Mouse (Mus musculus) retina, embryonic 14.5 days (tissue): ENCODE measurements around the gene Fam173a.

ENCODE experiments used
- DNase-seq: peaks from one replicate; pipeline ENCODE4 v3.0.0-alpha.2; 2015; ENCODE audit warnings: low spot score

Gene Fam173a

GRCm38 (mm10) chr17:25796951-25797369 is 4.3 kb upstream of the Fam173a start, which contains the start of gene Metrn:
TSS of gene Metrn (minus strand) at chr17:25797136.
- peak; percentile 93 for DNase-seq

GRCm38 (mm10) chr17:25796211-25796771 is 3.6 kb upstream of the Fam173a start:
- no peak for DNase-seq

- peak; percentile 86 for DNase-seq
Observed at GRCm38 (mm10) chr17:25795609-25796092, 3.0 kb upstream of the Fam173a start, which contains the start of gene AC134908.4. TSS of gene AC134908.4 (minus strand) at chr17:25795659.

- DNase-seq, result no peak
Observed at GRCm38 (mm10) chr17:25794998-25795397, 2.3 kb upstream of the Fam173a start.

GRCm38 (mm10) chr17:25794197-25794596 is 1.5 kb upstream of the Fam173a start:
- no peak for DNase-seq

GRCm38 (mm10) chr17:25791843-25792527 is 716 bp downstream of the Fam173a start:
- DNase-seq, result peak; percentile 86

- DNase-seq, result peak; percentile 32
Observed at GRCm38 (mm10) chr17:25791320-25791842, 1.3 kb downstream of the Fam173a start.

GRCm38 (mm10) chr17:25786781-25787504 is 5.8 kb downstream of the Fam173a start:
- no peak for DNase-seq

- DNase-seq, result no peak
Observed at GRCm38 (mm10) chr17:25786280-25786679, 6.4 kb downstream of the Fam173a start, which contains the start of gene Ccdc78. TSS of gene Ccdc78 (plus strand) at chr17:25786580.

GRCm38 (mm10) chr17:25785281-25785745 is 7.4 kb downstream of the Fam173a start, which contains the start of gene Haghl:
TSS of gene Haghl (minus strand) at chr17:25785673.
- peak; percentile 99 for DNase-seq

- no peak for DNase-seq
Observed at GRCm38 (mm10) chr17:25783861-25784574, 8.7 kb downstream of the Fam173a start.

GRCm38 (mm10) chr17:25783086-25783485 is 9.6 kb downstream of the Fam173a start:
- DNase-seq, result no peak

GRCm38 (mm10) chr17:25781339-25781738 is 11.4 kb downstream of the Fam173a start:
- no peak for DNase-seq

- DNase-seq, result no peak
Observed at GRCm38 (mm10) chr17:25777948-25778347, 14.8 kb downstream of the Fam173a start.

- no peak for DNase-seq
Observed at GRCm38 (mm10) chr17:25775318-25776062, 17.2 kb downstream of the Fam173a start.

GRCm38 (mm10) chr17:25773549-25774120 is 19.1 kb downstream of the Fam173a start, which contains the start of gene Narfl:
TSS of gene Narfl (plus strand) at chr17:25773776.
- peak; percentile 100 for DNase-seq

GRCm38 (mm10) chr17:25769331-25769730 is 23.4 kb downstream of the Fam173a start:
- no peak for DNase-seq

GRCm38 (mm10) chr17:25765886-25766285 is 26.8 kb downstream of the Fam173a start:
- peak; percentile 94 for DNase-seq

- DNase-seq, result no peak
Observed at GRCm38 (mm10) chr17:25762591-25762990, 30.1 kb downstream of the Fam173a start.

- peak; percentile 65 for DNase-seq
Observed at GRCm38 (mm10) chr17:25761561-25761970, 31.1 kb downstream of the Fam173a start.
